Mouse (Mus musculus): ENCODE results near the gene Cblc. TPM values are rescaled to one million over a fixed set of nuclear protein-coding genes. Genes with fewer than 3 reads are reported as not detected.
"Not testable (repeated sequence)": the region's sequence is repeated elsewhere in the genome, so short reads cannot be mapped to it uniquely, and the experiment has no call there.

Cblc gene
- polyA plus RNA-seq, 1 experiment from 2014 or later = 0.53 TPM

GRCm38 (mm10) chr7:19815296-19816223 lies 19.0 kb upstream of the Cblc start:
- peaks cover 39% of the 10 kb centered on the region for H3K4me1 ChIP-seq
- no peaks in the 10 kb centered on the region for H3K36me3 ChIP-seq (replicated peaks)
- H3K27ac ChIP-seq = peak overlapping the region; percentile 62; the same call in 1 of the 2 replicates
- 27% methylated on average over 17 of the region's 17 CpGs for whole genome bisulfite sequencing
- peaks cover 100% of the 10 kb centered on the region for H3K27me3 ChIP-seq (ENCODE audit: poor library complexity, severe bottlenecking)
- H3K4me3 ChIP-seq = peak overlapping the region; percentile 52
- no peak for DNase-seq (ENCODE audit: extremely low spot score, low spot score)
- peaks cover 5% of the 10 kb centered on the region; the same call in 1 of the 2 replicates for H3K9me3 ChIP-seq

DNA sequence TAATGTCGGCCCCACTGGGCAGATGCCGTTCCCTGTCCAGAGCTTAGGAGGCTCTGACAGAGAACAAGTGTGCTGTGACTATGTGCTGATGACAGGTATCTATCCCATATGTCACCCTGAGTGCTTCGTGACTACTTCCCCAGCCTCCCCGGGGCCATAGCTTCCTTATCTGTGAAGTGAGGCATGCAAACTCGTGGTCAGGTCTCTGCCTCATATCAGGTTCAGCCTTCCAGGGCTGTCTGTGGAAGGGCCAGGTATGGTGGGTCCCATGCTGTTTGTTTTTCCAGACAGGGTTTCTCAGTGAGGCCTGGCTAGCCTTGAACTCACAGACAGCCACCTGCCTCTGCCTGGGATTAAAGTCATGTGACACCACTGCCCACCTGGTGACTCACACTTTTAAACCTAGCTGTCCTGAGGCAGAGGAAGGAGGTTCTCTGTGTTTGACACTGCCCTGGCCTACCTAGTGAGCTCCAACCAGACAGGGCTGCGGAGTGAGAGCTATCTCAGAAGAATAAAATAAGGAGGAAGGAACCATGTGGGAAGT lies 17.0 kb upstream of the Cblc start:
- Histone ChIP-seq H3K4me3 (no peak overlapping the region), H3K36me3 (replicated peaks) (no peaks in the 10 kb centered on the region), H3K27me3 (ENCODE audit: poor library complexity, severe bottlenecking) (peaks cover 100% of the 10 kb centered on the region), H3K4me1 (peaks cover 49% of the 10 kb centered on the region), H3K27ac (no peak overlapping the region), H3K9me3 (peaks cover 5% of the 10 kb centered on the region; the same call in 1 of the 2 replicates)
- 86% methylated on average over 6 of the region's 6 CpGs for WGBS
- DNase-seq (ENCODE audit: extremely low spot score, low spot score) = no peak

GRCm38 (mm10) chr7:19813161-19813560 lies 16.6 kb upstream of the Cblc start:
- Histone ChIP-seq H3K9me3 (peaks cover 5% of the 10 kb centered on the region; the same call in 1 of the 2 replicates), H3K27ac (no peak overlapping the region), H3K27me3 (ENCODE audit: poor library complexity, severe bottlenecking) (peaks cover 100% of the 10 kb centered on the region), H3K4me1 (peaks cover 50% of the 10 kb centered on the region), H3K4me3 (no peak overlapping the region), H3K36me3 (replicated peaks) (no peaks in the 10 kb centered on the region)
- DNase-seq (ENCODE audit: extremely low spot score, low spot score) = no peak
- WGBS = 84% methylated on average over 4 of the region's 4 CpGs

GRCm38 (mm10) chr7:19811114-19811513 lies 14.5 kb upstream of the Cblc start:
- 3% methylated on average over 22 of the region's 22 CpGs for WGBS
- Histone ChIP-seq H3K9me3 (peaks cover 5% of the 10 kb centered on the region; the same call in 1 of the 2 replicates), H3K27me3 (ENCODE audit: poor library complexity, severe bottlenecking) (peaks cover 82% of the 10 kb centered on the region), H3K4me1 (peaks cover 31% of the 10 kb centered on the region), H3K36me3 (replicated peaks) (no peaks in the 10 kb centered on the region), H3K4me3 (peak overlapping the region; percentile 38), H3K27ac (no peak overlapping the region)
- peak; percentile 56 for DNase-seq (ENCODE audit: extremely low spot score, low spot score)

GRCm38 (mm10) chr7:19809369-19809768 lies 12.8 kb upstream of the Cblc start:
- no peaks in the 10 kb centered on the region for H3K9me3 ChIP-seq
- H3K4me3 ChIP-seq = peak overlapping the region; percentile 40
- H3K36me3 ChIP-seq (replicated peaks) = no peaks in the 10 kb centered on the region
- DNase-seq (ENCODE audit: extremely low spot score, low spot score) = peak; percentile 24
- peaks cover 21% of the 10 kb centered on the region for H3K4me1 ChIP-seq
- peaks cover 64% of the 10 kb centered on the region for H3K27me3 ChIP-seq (ENCODE audit: poor library complexity, severe bottlenecking)
- WGBS = 2% methylated on average over 27 of the region's 27 CpGs
- H3K27ac ChIP-seq = no peak overlapping the region

DNA sequence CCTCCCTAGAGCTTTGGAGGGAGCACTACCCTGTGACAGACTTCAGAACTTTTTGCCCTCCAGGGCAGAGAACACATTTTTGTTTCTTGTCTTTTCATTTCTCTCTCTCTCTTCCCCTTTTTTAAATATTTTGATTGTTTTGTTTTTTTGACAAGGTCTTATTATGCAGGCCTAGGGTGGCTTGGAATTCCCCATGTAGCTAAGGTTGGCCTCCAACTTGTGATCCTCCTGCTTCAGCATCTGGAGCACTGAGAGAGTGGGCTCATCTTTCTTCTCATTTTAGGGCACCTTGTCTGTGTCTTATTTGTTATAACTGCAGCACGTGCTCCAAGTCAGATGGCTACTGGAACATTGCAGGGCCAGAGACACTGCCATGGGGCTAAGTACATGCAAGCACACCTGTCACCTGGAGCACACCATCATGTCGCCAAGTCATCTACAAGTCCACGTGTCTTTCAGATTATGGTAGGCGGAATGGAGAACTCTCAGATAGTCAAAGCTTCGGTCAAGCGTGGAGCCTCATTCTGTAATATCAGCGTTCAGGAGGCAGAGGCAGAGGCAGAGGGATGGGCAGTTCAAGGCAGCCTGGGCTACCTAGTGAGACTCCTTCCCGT lies 9.9 kb upstream of the Cblc start:
- peaks cover 42% of the 10 kb centered on the region for H3K27me3 ChIP-seq (ENCODE audit: poor library complexity, severe bottlenecking)
- peaks cover 20% of the 10 kb centered on the region for H3K4me1 ChIP-seq
- no peak overlapping the region for H3K27ac ChIP-seq
- DNase-seq (ENCODE audit: extremely low spot score, low spot score) = no peak
- no peaks in the 10 kb centered on the region for H3K9me3 ChIP-seq
- no peak overlapping the region for H3K4me3 ChIP-seq
- 86% methylated on average over 8 of the region's 8 CpGs for WGBS
- no peaks in the 10 kb centered on the region for H3K36me3 ChIP-seq (replicated peaks)

- H3K9me3 ChIP-seq = no peaks in the 10 kb centered on the region
- H3K4me1 ChIP-seq = no peaks in the 10 kb centered on the region
- peak; percentile 67 for DNase-seq (ENCODE audit: extremely low spot score, low spot score)
- no peak overlapping the region for H3K4me3 ChIP-seq
- 18% methylated on average over 7 of the region's 7 CpGs for WGBS
- no peak overlapping the region for H3K27ac ChIP-seq
- H3K36me3 ChIP-seq (replicated peaks) = no peaks in the 10 kb centered on the region
- H3K27me3 ChIP-seq (ENCODE audit: poor library complexity, severe bottlenecking) = peaks cover 7% of the 10 kb centered on the region
These were observed 6.4 kb upstream of the Cblc start for GRCm38 (mm10) chr7:19802995-19803394.

DNA sequence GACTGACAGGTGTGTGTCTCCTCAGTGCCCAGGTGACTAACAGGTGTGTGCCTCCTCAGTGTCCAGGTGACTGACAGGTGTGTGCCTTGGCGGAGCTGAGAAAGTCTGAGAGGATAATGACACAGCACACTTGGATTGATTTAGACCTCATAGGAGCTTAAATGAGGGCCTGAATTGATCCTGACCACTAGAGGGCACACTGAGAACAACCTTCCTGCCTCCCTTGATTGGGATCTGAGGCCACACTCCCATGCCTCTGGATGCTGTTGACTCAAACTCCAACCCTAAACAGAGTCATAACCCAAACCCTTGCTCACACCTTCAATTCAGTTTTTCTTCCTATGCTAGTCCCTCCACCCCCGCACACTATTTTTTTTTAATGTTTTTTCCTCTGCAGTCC lies 4.2 kb upstream of the Cblc start:
- DNase-seq (ENCODE audit: extremely low spot score, low spot score) = no peak
- Histone ChIP-seq H3K4me3 (no peak overlapping the region), H3K27ac (no peak overlapping the region), H3K27me3 (ENCODE audit: poor library complexity, severe bottlenecking) (peaks cover 27% of the 10 kb centered on the region), H3K4me1 (peaks cover 8% of the 10 kb centered on the region; the same call in 1 of the 2 replicates), H3K36me3 (replicated peaks) (no peaks in the 10 kb centered on the region), H3K9me3 (no peaks in the 10 kb centered on the region)
- WGBS = 29% methylated on average over 2 of the region's 2 CpGs

GRCm38 (mm10) chr7:19796254-19796653 lies 355 bp downstream of the Cblc start:
- no peaks in the 10 kb centered on the region for H3K36me3 ChIP-seq (replicated peaks)
- 0 out of 2 replicates have a peak, but pooled peaks cover 4% of the 10 kb centered on the region for H3K9me3 ChIP-seq
- peak overlapping the region; percentile 35 for H3K4me3 ChIP-seq
- 7% methylated on average over 18 of the region's 18 CpGs for WGBS
- DNase-seq (ENCODE audit: extremely low spot score, low spot score) = no peak
- H3K4me1 ChIP-seq = peaks cover 8% of the 10 kb centered on the region; the same call in 1 of the 2 replicates
- peaks cover 36% of the 10 kb centered on the region for H3K27me3 ChIP-seq (ENCODE audit: poor library complexity, severe bottlenecking)
- H3K27ac ChIP-seq = no peak overlapping the region

GRCm38 (mm10) chr7:19795236-19795635 lies 1.4 kb downstream of the Cblc start:
- Histone ChIP-seq H3K9me3 (0 out of 2 replicates have a peak, but pooled peaks cover 4% of the 10 kb centered on the region), H3K27me3 (ENCODE audit: poor library complexity, severe bottlenecking) (peaks cover 46% of the 10 kb centered on the region)
- 77% methylated on average over 2 of the region's 2 CpGs for WGBS

GRCm38 (mm10) chr7:19792701-19793630 lies 3.6 kb downstream of the Cblc start:
- H3K27me3 ChIP-seq (ENCODE audit: poor library complexity, severe bottlenecking) = peaks cover 55% of the 10 kb centered on the region
- H3K9me3 ChIP-seq = peaks cover 9% of the 10 kb centered on the region; the same call in 1 of the 2 replicates
- no peak for DNase-seq (ENCODE audit: extremely low spot score, low spot score)
- no peaks in the 10 kb centered on the region for H3K36me3 ChIP-seq (replicated peaks)
- H3K4me3 ChIP-seq = no peak overlapping the region
- WGBS = 92% methylated on average over 19 of the region's 19 CpGs
- H3K27ac ChIP-seq = no peak overlapping the region
- H3K4me1 ChIP-seq = peaks cover 17% of the 10 kb centered on the region

More at GRCm38 (mm10) chr7:19795236-19795635, 1.4 kb downstream of the Cblc start:
- Histone ChIP-seq H3K4me3 (no peak overlapping the region), H3K27ac (no peak overlapping the region), H3K4me1 (peaks cover 10% of the 10 kb centered on the region), H3K36me3 (replicated peaks) (no peaks in the 10 kb centered on the region)
- DNase-seq (ENCODE audit: extremely low spot score, low spot score) = no peak

GRCm38 (mm10) chr7:19791504-19791903 lies 5.1 kb downstream of the Cblc start:
- H3K4me3 ChIP-seq; DNase-seq (ENCODE audit: extremely low spot score, low spot score); H3K36me3 ChIP-seq (replicated peaks); H3K27ac ChIP-seq: not testable (repeated sequence)
- 87% methylated on average over 2 of the region's 2 CpGs for WGBS
- peaks cover 11% of the 10 kb centered on the region for H3K4me1 ChIP-seq
- peaks cover 42% of the 10 kb centered on the region for H3K27me3 ChIP-seq (ENCODE audit: poor library complexity, severe bottlenecking)
- H3K9me3 ChIP-seq = peaks cover 11% of the 10 kb centered on the region; the same call in 1 of the 2 replicates

Data from forebrain, embryonic 10.5 days (tissue).